Mouse (Mus musculus): Measurements from ENCODE around the gene Lrrc17. TPM values are rescaled to one million over a fixed set of nuclear protein-coding genes. Genes with fewer than 3 reads are reported as not detected.

Lrrc17 gene
- polyA plus RNA-seq, 1 experiment from 2014 or later: 2.5 TPM

DNA sequence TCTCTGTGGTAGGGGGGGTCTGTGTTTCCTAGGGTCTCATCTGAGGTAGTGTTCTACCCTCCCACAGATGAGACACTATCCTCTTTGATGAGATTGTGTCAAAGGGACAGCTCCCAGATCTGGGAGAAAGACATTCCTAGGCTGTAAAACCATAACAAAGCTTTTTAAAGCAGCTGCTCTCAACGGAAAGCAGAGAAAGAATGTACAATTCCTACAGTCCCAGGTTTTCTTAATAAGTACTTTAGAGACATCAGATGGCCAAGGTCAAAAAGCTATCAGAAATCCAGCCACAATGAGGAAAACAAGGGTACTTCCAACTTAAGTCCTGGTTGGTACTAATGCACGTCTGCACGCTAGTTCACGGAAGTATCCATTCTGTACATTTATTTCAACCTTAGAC, 1.1 kb upstream of the Lrrc17 start:
- no peak overlapping the region for H3K27ac ChIP-seq (replicated peaks)
- H3K9me3 ChIP-seq (replicated peaks): no peaks in the 10 kb centered on the region
- H3K4me1 ChIP-seq (replicated peaks): no peaks in the 10 kb centered on the region
- H3K4me2 ChIP-seq: no peak overlapping the region
- H3K4me3 ChIP-seq (replicated peaks): no peak overlapping the region
- H3K36me3 ChIP-seq (replicated peaks): no peaks in the 10 kb centered on the region
- ATAC-seq (ENCODE audit: insufficient read depth): no peak
- 64% methylated on average over 4 of the region's 4 CpGs for WGBS (ENCODE audit: insufficient replicate concordance)
- no peaks in the 10 kb centered on the region for H3K27me3 ChIP-seq
- no peak overlapping the region for H3K9ac ChIP-seq

DNA sequence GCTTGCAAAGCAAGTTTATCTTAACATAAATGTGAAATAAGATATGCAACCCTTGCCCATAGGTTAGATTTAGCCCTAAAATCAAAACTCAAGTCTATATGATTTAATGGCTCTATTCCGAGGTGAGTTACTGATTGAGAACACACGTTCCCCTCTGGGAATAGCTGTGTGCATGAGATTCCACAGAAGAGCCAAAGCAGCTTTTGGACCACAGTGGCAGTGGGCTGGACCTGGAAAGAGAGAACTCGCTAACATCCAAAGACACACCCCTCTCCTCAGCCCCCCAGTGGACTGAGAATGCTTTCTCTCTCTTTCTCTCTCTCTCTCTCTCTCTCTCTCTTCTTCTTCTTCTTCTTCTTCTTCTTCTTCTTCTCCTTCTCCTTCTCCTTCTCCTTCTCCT, 1.5 kb downstream of the Lrrc17 start:
- 56% methylated on average over 3 of the region's 3 CpGs for WGBS (ENCODE audit: insufficient replicate concordance)
- Histone ChIP-seq H3K9me3 (replicated peaks) (no peaks in the 10 kb centered on the region), H3K4me2 (no peak overlapping the region), H3K4me1 (replicated peaks) (no peaks in the 10 kb centered on the region), H3K36me3 (replicated peaks) (no peaks in the 10 kb centered on the region), H3K9ac (no peak overlapping the region), H3K27me3 (no peaks in the 10 kb centered on the region), H3K4me3 (replicated peaks) (no peak overlapping the region), H3K27ac (replicated peaks) (no peak overlapping the region)
- ATAC-seq (ENCODE audit: insufficient read depth): no peak

DNA sequence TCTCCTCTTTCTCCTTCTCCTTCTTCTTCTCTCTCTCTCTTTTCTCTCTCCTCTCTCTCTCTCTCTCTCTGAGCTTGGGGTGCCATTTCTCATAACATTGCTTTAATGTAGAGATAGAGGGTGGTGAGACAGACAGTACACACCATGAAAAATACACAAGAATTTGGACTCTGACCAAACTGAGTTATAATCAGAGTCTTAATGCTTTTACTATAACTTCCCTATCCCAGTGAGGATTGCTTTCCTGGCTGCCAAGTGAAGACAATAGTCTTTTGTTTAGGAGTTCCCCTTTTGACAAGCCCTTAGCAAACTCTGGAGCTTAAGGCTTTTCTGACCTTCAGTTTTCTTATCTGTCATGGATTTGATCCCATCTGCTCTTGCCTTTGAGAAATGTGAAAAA, 1.9 kb downstream of the Lrrc17 start:
- no peak for ATAC-seq (ENCODE audit: insufficient read depth)
- no peak overlapping the region for H3K4me2 ChIP-seq
- H3K27ac ChIP-seq (replicated peaks): no peak overlapping the region
- H3K4me1 ChIP-seq (replicated peaks): no peaks in the 10 kb centered on the region
- no peaks in the 10 kb centered on the region for H3K36me3 ChIP-seq (replicated peaks)
- no peaks in the 10 kb centered on the region for H3K9me3 ChIP-seq (replicated peaks)
- H3K9ac ChIP-seq: no peak overlapping the region
- H3K27me3 ChIP-seq: no peaks in the 10 kb centered on the region
- H3K4me3 ChIP-seq (replicated peaks): no peak overlapping the region

DNA sequence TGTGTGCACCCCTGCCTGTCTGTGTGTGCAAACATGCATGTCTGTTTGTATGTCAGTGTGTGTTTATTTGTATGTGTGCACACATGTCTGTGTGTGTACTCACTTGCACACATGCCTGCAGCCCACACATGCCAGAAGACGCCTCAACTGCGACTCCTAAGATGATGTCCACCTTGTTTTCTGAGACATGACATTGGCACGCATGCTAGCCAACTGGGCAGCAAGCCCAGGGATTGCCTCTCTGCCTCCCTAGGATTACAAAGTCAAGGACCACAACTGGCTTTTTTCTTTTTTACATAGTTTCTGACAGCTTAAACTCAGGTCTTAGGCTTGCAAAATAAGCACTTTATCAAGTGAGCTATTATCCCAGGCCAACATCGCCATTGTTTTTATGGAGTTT, 2.4 kb downstream of the Lrrc17 start:
- H3K9me3 ChIP-seq (replicated peaks): no peaks in the 10 kb centered on the region
- H3K27me3 ChIP-seq: no peaks in the 10 kb centered on the region
- H3K4me1 ChIP-seq (replicated peaks): no peaks in the 10 kb centered on the region
- H3K9ac ChIP-seq: no peak overlapping the region
- H3K4me3 ChIP-seq (replicated peaks): no peak overlapping the region
- no peak overlapping the region for H3K4me2 ChIP-seq
- no peaks in the 10 kb centered on the region for H3K36me3 ChIP-seq (replicated peaks)
- 69% methylated on average over 4 of the region's 4 CpGs for WGBS (ENCODE audit: insufficient replicate concordance)
- no peak overlapping the region for H3K27ac ChIP-seq (replicated peaks)
- no peak for ATAC-seq (ENCODE audit: insufficient read depth)

DNA sequence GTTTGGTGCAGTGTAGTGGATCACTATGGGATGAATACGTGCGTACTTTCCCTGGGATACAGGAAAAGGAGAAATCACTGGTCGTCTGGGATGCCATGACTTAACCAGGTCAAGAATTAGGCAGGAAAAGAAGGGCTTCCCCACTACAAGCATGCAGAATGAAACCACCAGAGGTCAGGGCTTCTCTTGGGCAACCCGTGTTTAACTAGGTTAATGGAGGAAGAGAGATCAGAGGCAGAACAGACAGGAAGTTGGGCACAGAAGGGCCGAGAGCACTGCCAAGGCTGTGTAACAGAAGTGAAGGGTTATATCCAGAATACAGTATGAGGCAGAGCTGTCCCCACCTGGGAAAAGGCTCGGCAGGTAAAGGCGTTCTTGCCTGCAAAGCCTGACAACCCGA, 3.6 kb downstream of the Lrrc17 start:
- WGBS (ENCODE audit: insufficient replicate concordance): 43% methylated on average over 8 of the region's 8 CpGs
- Histone ChIP-seq H3K27ac (replicated peaks) (no peak overlapping the region), H3K9ac (no peak overlapping the region), H3K4me1 (replicated peaks) (no peaks in the 10 kb centered on the region), H3K4me2 (no peak overlapping the region), H3K27me3 (no peaks in the 10 kb centered on the region), H3K9me3 (replicated peaks) (no peaks in the 10 kb centered on the region), H3K4me3 (replicated peaks) (no peak overlapping the region), H3K36me3 (replicated peaks) (no peaks in the 10 kb centered on the region)
- no peak for ATAC-seq (ENCODE audit: insufficient read depth)

DNA sequence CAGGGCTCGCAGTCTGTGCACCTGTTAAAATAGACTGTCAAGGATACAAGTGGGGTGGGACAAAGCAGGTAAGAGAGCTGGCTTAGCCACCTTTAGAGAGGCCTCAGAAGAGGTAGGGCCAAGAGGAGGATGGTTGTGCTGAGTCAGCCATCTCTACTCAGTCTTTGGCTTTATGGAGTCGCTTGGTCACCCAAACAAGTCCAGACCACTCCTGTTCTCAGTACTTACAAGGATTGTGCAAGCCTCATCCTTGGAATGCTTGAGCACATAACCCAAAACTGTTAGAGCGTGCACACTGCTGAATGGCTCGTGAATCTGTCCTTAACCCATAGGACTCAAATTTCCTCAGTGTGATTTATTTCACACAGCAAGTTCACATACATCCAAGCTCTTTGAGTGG, 10.3 kb downstream of the Lrrc17 start:
- no peak for ATAC-seq (ENCODE audit: insufficient read depth)
- Histone ChIP-seq H3K4me1 (replicated peaks) (no peaks in the 10 kb centered on the region), H3K27ac (replicated peaks) (no peak overlapping the region), H3K9me3 (replicated peaks) (no peaks in the 10 kb centered on the region), H3K4me2 (no peak overlapping the region), H3K36me3 (replicated peaks) (no peaks in the 10 kb centered on the region), H3K27me3 (no peaks in the 10 kb centered on the region), H3K4me3 (replicated peaks) (no peak overlapping the region), H3K9ac (no peak overlapping the region)
- WGBS (ENCODE audit: insufficient replicate concordance): 65% methylated on average over 4 of the region's 4 CpGs

DNA sequence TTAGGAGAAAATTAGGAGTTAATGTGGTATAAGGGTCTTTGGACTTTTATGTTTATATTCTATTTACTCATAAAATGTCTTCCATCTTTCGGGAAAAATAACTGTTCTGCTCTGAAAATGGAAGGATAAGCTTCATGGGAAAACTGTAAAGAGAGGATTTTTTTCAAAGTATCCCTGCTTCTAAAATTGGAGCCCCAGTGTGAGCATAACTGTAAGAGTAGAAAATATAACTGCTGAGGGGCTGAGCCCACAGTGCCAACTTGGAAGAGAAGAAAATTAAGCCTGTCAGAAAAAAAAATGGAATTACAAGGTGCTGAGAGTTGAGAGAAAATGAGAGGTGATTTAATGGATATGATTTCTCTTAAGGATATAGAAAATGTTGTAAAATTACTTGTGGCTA, 11.4 kb downstream of the Lrrc17 start:
- no peak overlapping the region for H3K27ac ChIP-seq (replicated peaks)
- no peak overlapping the region for H3K4me2 ChIP-seq
- no peaks in the 10 kb centered on the region for H3K9me3 ChIP-seq (replicated peaks)
- no peaks in the 10 kb centered on the region for H3K36me3 ChIP-seq (replicated peaks)
- 40% methylated on average over 1 of the region's 1 CpGs for WGBS (ENCODE audit: insufficient replicate concordance)
- H3K9ac ChIP-seq: no peak overlapping the region
- no peak overlapping the region for H3K4me3 ChIP-seq (replicated peaks)
- no peaks in the 10 kb centered on the region for H3K4me1 ChIP-seq (replicated peaks)
- H3K27me3 ChIP-seq: no peaks in the 10 kb centered on the region
- no peak for ATAC-seq (ENCODE audit: insufficient read depth)

DNA sequence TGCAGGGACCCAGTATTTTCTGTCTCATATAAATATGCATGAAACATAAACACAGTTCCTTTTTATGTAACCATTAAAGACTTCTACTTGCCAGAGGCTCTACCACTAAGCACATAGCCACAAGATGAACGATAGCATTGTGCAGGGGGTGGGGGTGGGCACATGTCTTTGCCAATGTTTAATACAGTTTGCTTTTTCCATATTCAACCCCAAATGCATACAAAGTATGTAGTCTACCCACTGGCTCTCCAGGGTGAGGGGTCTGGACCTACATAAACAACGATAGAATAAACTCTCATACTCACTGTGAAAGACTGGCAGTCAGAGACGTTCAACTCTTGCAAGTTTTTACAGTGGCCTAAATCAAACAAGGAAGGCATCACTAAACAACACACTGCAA, 13.1 kb downstream of the Lrrc17 start:
- no peaks in the 10 kb centered on the region for H3K36me3 ChIP-seq (replicated peaks)
- no peak overlapping the region for H3K4me2 ChIP-seq
- no peaks in the 10 kb centered on the region for H3K9me3 ChIP-seq (replicated peaks)
- no peaks in the 10 kb centered on the region for H3K27me3 ChIP-seq
- no peak overlapping the region for H3K9ac ChIP-seq
- 65% methylated on average over 3 of the region's 3 CpGs for WGBS (ENCODE audit: insufficient replicate concordance)
- ATAC-seq (ENCODE audit: insufficient read depth): no peak
- no peak overlapping the region for H3K27ac ChIP-seq (replicated peaks)
- H3K4me3 ChIP-seq (replicated peaks): no peak overlapping the region
- no peaks in the 10 kb centered on the region for H3K4me1 ChIP-seq (replicated peaks)

DNA sequence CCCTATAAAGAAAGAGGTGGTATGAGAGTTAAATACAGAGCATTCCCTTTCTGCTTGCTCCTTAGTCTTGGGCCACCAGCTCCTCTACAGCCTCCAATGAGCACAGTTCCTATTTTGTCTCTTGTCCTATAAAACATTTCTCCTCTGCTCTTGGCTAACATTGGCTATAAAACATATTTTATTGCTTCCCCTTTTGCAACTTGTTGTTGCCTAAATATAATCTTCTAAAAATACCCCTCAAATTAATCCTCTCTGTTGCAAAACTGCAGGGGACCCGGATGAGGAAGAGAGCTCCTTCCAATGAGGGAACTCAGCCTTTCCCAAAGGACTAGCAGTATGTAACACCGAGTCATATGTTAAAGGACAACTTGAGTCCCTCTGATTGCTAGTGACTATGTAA, 20.6 kb downstream of the Lrrc17 start:
- no peaks in the 10 kb centered on the region for H3K27me3 ChIP-seq
- no peaks in the 10 kb centered on the region for H3K4me1 ChIP-seq (replicated peaks)
- no peak overlapping the region for H3K4me2 ChIP-seq
- ATAC-seq (ENCODE audit: insufficient read depth): no peak
- H3K36me3 ChIP-seq (replicated peaks): no peaks in the 10 kb centered on the region
- H3K9me3 ChIP-seq (replicated peaks): no peaks in the 10 kb centered on the region
- no peak overlapping the region for H3K9ac ChIP-seq
- 43% methylated on average over 2 of the region's 2 CpGs for WGBS (ENCODE audit: insufficient replicate concordance)
- H3K27ac ChIP-seq (replicated peaks): no peak overlapping the region
- H3K4me3 ChIP-seq (replicated peaks): no peak overlapping the region

DNA sequence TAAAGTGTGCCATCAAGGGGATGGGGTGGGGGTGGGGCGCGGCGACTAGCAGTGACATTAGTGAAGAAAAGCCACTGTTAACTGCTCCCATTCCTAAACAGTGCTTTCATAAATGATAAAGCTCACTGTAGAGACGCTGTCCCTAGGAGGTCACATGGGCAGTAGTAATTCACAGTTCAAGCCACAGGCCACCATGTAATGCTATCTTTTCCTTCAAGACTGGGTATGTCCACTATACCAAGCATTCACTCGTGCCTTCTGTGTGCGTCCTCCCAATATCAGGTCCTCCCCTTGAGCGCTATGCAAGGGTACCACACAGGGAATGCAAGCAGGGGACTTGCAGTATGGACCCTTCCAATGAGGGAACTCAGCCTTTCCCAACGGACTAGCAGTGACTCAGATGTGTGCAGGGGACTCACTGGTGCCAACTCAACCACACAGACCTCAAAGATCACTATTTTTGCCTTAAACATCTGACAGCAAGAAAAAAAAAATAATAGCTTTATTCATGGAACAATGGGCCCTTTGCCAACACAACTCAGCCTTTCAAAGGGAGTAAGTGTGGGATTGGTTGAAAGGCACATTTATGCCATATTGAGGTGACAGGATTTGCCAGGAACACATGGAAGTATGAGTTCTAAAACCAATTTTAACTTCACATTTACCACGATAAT, 22.2 kb downstream of the Lrrc17 start:
- no peak for ATAC-seq (ENCODE audit: insufficient read depth)
- H3K4me1 ChIP-seq (replicated peaks): no peaks in the 10 kb centered on the region
- no peak overlapping the region for H3K4me2 ChIP-seq
- H3K9me3 ChIP-seq (replicated peaks): no peaks in the 10 kb centered on the region
- H3K27me3 ChIP-seq: no peaks in the 10 kb centered on the region
- 80% methylated on average over 9 of the region's 9 CpGs for WGBS (ENCODE audit: insufficient replicate concordance)
- no peak overlapping the region for H3K9ac ChIP-seq
- H3K4me3 ChIP-seq (replicated peaks): no peak overlapping the region
- H3K27ac ChIP-seq (replicated peaks): no peak overlapping the region
- no peaks in the 10 kb centered on the region for H3K36me3 ChIP-seq (replicated peaks)

DNA sequence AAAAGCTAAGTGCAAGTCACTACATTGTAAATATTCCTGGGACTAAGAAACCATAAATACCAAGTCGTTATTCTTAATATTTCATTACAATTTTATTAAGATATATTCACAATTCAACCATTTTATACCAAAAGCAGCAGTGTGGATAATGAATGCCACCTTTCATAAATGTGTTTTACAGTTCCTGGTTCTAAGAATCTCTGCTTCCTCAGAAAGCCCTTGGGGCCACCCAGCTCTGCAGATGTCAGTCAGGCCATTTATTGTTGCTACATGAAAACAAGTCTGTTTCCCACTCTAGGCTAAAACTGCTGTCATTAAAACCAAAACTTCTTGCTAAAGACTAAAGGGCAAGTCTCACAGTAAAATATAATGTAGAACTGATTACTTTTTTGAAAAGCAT, 24.4 kb downstream of the Lrrc17 start:
- Histone ChIP-seq H3K4me1 (replicated peaks) (0 out of 2 replicates have a peak, but pooled peaks cover 3% of the 10 kb centered on the region), H3K27ac (replicated peaks) (no peak overlapping the region), H3K9ac (no peak overlapping the region), H3K36me3 (replicated peaks) (no peaks in the 10 kb centered on the region), H3K27me3 (no peaks in the 10 kb centered on the region), H3K4me3 (replicated peaks) (no peak overlapping the region), H3K9me3 (replicated peaks) (no peaks in the 10 kb centered on the region), H3K4me2 (no peak overlapping the region)
- ATAC-seq (ENCODE audit: insufficient read depth): no peak
- WGBS (ENCODE audit: insufficient replicate concordance): 59% methylated on average over 1 of the region's 1 CpGs

DNA sequence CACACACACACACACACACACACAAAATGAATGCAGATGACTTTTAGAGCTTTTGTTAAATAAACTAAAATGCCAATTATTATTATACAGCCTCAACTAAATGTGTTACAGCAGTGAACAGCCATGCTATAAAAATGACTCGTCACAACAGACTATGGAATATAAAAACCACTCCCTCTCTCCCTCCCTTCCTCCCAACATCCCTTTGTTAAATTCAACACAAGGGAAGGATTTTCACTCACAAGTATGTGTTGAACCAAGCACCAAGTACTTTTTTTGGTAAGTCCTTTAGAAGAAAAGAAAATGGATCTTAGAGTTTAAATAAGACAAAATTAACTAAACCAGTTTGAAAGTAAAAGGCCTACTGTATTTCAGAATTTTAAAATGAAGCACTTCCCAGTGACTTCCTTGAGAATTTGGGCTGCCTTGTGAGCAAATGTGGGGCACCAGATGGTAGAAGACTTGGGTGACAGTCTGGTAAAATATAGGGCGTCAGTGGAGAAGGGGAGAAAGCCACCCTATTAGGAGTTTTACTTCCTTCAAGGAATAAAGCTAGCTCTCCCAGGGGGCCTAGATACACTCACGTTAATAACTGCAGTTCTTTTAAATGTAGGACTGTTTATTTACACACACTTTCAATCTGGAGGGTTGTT, 29.5 kb downstream of the Lrrc17 start:
- peaks cover 15% of the 10 kb centered on the region for H3K4me1 ChIP-seq (replicated peaks)
- 66% methylated on average over 3 of the region's 3 CpGs for WGBS (ENCODE audit: insufficient replicate concordance)
- no peaks in the 10 kb centered on the region for H3K27me3 ChIP-seq
- no peak overlapping the region for H3K27ac ChIP-seq (replicated peaks)
- no peaks in the 10 kb centered on the region for H3K36me3 ChIP-seq (replicated peaks)
- H3K9ac ChIP-seq: no peak overlapping the region
- no peak overlapping the region for H3K4me3 ChIP-seq (replicated peaks)
- no peaks in the 10 kb centered on the region for H3K9me3 ChIP-seq (replicated peaks)
- H3K4me2 ChIP-seq: no peak overlapping the region
- ATAC-seq (ENCODE audit: insufficient read depth): no peak

All from liver, embryonic 15.5 days (tissue).